Mouse (Mus musculus): ENCODE measurements around the gene Ctxn2.
"Not testable (repeated sequence)": the region's sequence is repeated elsewhere in the genome, so short reads cannot be mapped to it uniquely, and the experiment has no call there.

The Ctxn2 gene

DNA sequence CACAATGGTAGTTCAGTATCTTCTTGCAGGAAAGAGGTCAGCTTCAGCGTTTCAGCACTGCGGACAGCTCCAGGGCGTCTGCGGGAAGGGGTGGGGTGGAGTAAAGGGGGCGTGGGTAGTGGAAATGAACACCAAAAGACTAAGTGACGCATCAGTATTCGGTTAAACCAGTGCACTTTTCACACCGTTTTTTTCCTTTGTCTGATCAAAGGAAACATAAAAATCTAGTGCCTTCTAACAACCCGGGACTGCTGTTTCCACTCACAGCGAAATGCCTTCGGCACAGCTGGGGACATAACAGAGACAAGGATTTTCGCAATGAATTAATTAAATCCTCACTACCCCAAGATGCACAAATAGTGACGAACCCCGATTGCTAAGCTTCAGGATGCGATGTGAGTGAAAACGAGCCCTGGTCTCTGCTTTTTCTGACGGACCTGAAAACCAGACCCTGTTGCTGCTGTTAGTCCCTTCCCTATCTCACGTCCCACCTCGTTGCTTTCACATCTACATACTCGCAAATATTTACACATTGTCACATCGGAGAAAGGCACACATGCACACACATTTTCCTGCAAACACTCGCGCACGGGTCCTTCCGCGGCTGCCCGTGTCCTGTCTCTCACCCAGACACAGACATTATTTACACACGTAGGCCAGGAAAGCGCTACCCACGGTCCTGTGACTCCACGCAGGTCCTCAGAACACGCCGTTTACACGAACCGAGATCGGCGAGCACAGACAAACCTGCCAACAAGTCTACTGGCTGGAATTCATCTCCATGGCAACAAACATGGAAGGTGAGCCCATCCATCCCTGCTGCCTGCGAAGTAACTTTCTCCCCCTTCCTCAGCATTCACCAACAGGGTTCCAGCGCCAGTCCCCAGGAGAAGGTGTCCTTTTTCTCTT, at the start of gene Ctxn2:
Gene Ctxn2 (plus strand): TSS at position 790 of the 909 bp plus-strand sequence.
- DNase-seq = peak; percentile 50

DNA sequence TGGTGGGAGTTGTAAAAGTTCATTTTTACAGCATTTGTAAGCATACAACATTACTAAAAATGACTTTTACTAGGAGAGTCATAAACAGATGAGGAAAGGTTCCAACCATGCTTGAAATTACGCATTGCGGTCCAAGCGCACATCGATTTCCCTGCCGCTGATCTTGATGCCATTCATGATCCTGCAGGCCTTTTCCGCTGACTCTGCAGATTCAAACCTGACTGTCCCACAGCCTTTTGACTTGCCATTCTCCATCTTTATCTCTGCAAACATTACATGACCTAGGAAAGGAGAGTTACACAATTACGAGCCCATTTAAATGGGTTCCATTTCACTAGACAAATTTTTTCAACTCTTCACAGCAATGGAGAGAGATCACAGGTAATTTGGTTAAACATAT, 47.7 kb upstream of the Ctxn2 start:
- no peak for DNase-seq

DNA sequence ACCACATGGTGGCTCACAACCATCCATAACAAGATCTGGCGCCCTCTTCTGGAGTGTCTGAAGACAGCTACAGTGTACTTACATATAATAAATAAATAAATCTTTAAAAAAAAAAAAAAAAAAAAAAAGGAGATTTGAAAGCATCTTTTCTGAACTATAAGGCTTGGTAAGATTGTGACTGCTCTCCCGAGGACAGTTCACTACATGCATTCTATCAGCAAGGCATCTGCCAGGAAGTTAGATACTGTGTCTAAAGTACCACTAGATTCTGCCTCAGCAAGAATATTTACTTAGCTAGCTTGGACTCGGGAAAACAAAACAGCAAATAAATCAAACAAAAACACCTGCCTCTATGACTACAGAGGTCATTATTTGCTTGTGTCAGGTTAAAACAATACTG, 44.4 kb upstream of the Ctxn2 start:
- not testable (repeated sequence) for DNase-seq

DNA sequence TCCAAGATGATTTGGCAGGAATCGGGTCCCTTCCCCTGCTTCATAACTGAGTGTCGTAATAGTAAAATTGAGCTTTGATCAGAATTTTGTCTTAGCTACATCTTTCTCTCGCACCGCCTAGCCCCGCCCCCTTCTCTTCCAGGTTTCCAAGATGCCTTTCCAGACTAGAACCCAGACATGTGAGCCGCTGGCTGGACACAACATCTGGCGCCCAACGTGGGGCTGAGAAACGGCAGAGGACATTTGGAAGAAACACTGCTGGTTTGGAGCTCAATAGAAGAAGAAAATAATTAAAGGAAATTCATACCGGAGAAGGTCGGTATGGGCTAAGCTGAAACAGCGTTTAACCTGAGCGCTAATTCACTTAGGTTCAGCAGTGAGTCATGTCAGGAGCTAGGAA, 32.0 kb upstream of the Ctxn2 start:
- not testable (repeated sequence) for DNase-seq

DNA sequence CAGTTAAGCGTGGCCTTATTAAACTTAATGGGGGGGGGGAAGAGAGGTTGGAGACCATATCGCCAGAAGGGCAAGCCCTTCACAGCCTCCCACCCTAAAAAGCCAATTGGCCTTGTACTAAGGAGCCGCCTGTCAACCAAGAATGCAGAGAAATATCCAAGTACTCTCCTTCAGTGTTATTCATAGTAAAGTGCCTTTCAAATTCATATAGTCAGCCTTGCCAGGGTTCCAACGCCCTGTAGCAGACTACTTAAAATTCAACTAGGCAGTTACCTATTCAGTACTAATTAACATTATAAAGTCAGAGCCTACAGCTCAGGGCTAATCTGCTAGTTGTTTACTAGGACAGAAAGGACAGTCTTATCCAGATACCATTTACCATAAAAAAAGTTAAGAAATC, 30.0 kb upstream of the Ctxn2 start:
- not testable (repeated sequence) for DNase-seq

DNA sequence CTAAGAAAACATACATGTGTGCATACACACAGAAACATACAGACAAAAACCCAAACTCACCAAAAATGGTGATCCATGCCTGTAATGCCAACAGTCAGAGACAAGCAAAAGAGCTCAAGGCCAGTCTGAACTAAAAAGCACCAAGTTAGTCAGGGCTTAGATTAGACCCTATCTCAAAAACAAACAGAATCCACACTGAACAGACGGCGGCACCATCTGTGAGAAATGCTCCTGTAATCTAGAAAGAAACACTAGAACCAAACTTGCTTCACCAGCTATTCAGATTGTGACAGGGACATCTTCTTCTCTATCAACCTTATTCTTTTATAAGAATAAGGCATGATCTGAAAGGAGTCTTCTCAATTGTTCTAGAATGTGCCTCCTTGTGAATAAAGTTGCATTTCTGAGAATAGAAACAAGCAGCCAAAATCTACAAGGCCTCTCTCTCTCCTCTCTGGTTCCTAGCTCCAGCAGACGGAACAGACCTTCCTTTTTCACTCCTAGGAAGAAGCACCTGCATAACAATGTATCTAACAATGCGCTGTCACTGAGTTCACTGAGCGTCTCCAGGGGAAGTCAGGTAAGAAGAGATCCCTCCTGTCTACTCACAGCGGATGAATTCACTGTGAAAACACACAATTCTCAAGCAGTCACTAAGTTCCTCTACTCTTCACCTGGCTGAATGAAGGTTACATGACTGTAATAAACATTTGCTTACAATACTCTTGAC, 16.9 kb upstream of the Ctxn2 start:
- DNase-seq = peak; percentile 66

DNA sequence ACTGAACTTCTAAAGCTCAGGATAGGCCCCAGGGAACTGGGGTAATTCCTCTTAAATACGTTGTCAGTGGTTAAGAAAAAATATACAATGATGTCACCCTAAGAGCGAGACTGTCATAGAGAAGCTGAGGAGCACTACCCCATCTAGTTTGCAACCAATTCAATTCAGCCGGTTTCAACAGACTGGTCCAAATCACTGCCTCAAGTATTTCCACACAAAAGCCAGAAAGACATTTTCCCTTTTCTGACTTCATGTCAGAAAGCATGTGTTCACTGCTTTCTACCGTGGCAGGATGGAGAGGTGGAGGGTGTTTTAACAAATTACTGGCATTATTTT, 14.2 kb upstream of the Ctxn2 start:
- DNase-seq = no peak

DNA sequence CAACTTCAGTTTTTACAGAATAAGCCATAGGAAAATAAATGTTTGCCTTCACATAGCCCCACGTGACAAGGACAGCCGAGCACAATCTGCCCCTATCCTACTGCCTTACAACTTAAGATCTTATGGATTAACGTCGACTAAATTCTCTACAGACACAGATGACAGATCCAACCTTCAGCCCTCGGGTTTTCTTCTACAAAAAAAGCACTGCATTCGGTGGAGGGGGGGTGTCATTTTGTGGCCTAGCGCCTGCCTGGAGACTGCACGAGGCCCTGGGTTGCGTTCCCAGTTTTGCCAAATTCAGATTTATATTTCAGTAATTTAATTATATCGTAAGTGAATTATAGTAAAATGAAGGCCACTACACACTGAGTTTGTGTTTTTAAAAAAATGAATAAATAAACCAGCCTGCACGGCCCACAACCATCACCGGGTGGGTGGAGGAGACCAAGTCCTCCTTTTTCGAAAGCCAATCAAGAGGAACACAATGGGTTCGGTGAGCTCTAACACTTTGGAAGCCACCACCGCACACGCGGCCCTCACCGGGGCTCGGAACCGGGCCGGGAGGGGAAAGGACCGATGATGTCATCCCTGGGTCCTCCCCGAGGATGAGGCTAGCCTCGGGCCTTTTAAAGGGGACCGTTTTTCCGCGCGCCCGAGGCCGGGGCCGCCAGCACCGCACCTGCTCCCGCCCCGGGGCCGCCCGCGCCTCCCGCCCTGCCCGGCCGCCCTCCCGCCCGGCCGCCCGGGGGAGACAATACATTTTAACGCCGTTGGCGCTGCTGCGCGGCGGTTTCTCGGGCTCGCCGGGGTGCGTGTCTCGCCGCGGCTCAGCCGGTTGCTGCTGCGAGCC, 13.6 kb upstream of the Ctxn2 start:
- DNase-seq = peak; percentile 40

DNA sequence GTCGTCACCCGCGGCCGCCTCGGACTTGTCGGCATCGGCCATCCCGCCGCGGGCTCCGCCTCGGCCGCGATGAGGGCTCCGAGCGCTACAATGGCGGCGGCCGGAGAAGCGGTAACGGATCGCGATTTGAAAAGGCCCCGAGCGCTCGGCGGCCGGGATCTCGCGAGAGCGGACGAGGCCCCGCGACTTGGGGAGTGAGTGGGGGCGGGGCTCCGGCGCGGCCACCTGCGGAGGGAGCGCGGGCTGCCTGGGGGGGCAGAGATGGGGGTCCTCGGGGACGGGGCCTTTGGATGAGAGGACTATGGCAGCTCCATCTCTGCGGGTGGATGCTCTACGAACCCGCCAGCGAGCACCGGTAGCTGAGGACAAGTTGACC, 13.0 kb upstream of the Ctxn2 start, which contains the start of gene Myef2:
Gene Myef2 (minus strand): TSS at position 185 of the 376 bp plus-strand sequence.
- DNase-seq = peak; percentile 57

DNA sequence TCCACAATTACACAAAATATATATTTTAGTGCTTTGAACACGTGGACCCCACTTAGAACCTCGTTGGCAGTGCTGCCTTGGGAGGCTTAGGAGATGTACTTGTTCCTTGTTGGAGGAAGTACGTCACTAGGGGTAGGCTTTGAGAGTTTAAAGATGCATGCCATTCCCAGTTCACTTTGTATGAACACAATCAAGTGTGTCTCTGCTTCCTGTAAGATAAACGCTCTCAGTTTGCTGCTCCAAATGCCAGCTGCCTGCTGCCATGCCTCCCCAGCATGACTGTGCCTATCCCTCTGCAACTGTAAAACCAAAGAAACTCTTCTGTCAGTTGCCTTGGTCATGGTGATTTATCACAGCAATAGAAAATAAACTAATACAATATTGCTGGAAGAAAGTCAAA, 10.7 kb upstream of the Ctxn2 start:
- no peak for DNase-seq

DNA sequence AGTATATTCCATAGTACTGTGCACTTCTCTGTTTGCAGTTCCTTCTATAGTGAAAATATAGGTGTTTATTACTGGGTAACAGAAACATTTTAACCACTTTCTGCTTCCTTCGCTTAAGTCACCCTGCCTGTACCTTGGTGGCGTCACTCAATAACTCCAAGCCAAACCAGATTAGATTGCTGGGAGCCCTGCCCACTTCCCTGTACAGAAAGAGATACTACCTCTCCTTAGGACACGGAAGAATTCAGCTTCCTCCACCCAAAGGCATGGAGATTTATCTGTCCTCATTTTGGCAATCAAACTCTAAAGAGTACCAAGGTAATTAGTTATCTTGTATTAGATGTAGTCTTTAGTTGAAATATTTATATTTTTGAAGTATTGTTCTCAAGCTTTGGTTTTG, 9.7 kb upstream of the Ctxn2 start:
- no peak for DNase-seq

DNA sequence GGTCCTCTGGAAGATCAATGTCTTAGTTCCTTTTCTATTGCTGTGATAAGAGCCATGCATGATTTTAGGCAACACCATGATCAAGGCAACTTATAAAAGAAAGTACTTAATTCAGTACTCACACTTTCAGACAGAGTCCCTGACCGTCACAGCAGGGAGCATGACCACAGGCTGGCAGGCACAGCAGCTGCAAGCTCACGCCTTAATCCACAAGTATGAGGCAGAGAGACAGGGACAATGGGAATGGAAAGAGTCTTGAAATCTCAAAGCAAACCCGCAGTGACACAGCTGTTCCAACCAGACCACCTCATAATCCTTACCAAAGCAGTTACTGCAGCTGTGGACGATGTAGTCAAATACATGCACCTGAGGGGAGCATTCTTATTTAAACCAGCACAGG, 2.4 kb upstream of the Ctxn2 start:
- DNase-seq = no peak

DNA sequence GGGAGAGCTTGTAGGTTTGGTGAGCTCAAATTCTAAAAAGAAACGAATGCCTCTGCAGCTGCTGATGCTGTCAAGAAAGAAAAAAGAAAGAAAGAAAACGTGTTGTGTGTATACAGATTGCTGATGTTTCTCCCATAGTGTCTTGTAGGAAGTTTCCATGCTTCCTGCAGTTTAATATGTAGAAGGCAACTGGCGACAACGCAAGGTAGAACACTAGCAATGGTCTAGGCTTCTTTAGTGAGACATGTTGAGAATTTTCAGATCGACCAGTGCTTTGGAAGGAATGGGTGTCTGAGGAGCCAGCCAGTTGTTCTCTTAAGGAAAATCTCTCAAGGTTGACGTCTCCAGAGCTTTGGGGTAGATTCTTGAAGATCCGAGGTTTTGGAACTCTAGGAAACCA, 354 bp downstream of the Ctxn2 start:
- no peak for DNase-seq

DNA sequence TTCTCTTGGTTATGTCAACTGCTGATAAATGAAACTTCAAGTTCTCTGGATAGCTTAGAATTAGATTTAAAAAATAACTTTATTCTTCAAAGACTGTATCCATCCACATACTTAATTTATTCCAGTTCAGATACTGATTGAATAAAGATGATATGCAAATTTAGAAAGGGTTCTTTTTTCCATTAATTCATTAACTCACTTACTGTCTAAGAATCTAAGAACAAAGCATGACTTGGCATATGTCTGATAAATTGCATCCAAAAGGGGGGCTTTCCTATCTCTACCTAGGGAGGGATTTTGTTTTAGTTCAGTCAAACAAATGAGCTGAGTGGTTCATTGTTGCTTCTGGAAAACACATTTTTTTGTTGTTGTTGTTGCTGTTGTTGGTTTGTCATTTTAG, 5.8 kb downstream of the Ctxn2 start:
- no peak for DNase-seq

DNA sequence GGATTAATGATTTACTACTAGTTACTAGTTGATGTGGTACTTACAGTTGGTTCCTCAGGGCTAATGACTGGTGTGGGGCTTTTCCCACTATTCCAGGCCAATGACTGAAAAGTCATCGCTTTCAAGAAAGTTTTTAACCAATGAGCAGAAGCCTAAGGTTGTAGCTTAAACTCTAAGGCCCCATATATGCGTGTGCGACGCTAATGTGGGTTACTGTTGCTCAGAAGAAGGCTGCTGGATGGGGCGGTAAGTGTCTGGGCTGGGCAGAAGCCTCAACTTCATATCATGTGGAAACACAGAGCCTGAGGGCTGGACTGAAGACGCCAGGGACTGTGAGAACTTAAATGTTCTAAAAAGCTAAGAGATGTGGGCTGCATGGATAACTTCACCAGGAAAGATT, 15.9 kb downstream of the Ctxn2 start, which contains the start of gene Slc12a1:
Gene Slc12a1 (plus strand): TSS at position 118 of the 400 bp plus-strand sequence.
- DNase-seq = no peak

DNA sequence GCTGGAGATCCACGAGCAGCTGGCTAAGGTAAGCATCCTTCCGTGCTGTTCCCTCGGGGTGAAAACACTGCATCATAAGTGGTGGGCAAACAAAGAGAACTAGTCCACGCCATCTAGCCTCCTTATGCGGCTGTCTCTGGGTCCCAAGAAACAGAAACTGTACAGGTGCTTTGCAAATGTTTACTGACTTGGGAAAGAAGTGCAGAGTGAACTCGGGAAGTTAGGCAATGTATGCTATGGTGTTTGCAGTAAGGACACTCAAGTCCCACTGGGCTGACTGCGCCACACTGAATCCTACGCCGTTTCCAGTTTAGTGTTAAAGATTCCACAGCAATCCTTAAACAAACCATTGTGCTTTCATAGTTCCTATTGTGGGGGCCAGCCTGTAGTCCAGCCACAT, 17.8 kb downstream of the Ctxn2 start:
- DNase-seq = no peak

DNA sequence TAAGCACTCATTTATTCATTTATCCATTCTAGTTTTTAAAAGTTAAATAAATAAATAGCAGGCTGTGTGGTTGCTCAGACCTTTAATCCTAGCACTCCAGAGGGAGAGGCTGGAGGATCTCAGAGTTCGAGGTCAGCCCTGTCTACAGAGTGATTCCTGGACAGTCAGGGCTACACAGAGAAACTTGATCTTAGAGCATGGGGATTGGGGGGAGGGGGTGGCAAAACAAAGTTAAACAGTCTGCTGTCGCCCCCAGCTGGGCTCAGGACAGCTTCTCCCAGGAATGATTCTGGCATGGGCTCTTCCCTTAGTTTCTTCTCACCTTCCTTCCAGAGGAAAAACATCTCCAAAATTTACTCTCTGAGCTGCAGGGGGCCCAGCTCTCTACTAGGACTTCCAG, 19.0 kb downstream of the Ctxn2 start:
- no peak for DNase-seq

DNA sequence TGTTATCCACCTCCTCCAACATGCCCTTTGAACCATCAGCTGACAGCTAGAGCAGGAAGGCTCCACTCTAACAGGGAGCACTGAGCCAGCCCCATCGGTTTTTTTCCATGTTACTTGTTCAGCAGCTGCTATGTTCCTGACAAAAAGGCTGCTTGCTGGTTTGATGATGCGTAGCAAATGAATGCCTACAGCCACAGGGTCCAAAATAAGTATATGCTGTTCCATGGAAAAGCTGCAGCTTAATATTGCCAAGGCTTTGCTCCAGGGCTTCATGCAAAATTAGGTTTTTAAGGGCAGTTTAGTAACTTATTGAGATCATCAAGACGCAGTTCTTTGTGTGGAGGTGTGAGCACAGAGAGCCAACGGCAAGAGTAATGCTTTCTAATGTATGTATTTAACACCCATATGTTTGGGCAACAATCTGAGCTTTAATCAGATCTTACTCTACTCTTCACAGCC, 25.5 kb downstream of the Ctxn2 start:
- no peak for DNase-seq

DNA sequence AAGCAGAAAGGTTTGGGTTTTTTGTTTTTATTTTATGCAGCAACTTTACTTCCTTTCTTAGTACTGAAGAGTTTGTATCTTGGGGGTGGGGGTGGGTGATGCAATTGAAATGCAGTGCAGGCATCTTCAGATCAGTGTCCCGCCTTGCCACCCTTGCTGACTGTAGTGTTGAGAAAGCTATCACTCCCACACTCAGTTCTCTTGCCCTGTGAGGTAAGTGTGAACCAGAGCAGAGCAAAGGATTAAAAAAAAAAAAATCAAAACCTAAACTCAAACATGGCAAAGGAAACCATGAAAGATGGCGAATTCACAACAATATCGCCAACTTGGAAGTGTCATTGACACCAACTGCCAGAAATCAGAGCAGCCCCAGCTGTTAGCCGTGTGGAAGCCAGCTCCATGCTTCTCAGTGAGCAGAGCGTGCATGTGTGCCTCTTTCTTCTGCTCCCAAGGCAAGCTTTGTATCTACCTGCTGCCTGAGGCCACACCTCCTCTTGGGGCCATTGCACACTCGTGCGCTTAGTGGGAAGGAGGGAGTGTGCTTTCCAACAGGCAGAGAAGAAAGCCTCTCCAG, 41.8 kb downstream of the Ctxn2 start:
- DNase-seq = peak; percentile 43

DNA sequence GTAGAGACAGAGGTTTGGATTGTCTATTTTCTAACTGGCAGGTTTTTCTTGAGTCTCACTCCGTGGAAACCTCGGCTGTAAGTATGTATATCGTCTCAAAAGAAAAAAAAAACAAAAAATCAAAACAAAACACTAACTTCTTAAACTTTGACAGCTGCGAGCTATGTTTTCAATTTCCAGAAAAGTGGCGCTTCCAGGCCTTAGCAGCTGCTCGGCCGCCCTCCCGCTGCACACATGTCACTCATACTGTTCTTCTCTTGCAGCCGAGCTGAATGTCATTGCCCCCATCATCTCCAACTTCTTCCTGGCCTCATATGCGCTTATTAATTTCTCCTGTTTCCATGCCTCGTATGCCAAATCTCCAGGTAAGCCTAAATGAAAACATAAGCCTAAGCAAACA, 51.4 kb downstream of the Ctxn2 start:
- no peak for DNase-seq

DNA sequence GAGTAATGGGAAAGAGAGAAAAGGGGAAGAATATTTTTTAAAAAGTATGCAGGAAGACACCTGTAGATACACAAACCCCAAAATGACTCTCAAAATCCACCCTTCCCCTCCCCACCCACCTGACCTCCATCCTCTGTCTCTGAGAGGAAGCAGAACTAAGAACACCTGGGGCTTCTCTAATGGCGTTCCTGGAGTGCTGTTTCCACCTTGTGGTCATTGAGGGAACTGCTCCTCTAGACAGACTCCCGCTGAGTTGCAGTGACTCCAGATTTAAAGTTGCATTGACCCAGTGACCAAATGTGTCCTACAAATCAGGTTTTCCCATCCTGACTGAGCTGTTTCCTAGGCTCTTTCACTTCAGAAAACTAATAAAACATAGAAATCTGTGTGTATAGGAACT, 52.7 kb downstream of the Ctxn2 start:
- peak; percentile 31 for DNase-seq

DNA sequence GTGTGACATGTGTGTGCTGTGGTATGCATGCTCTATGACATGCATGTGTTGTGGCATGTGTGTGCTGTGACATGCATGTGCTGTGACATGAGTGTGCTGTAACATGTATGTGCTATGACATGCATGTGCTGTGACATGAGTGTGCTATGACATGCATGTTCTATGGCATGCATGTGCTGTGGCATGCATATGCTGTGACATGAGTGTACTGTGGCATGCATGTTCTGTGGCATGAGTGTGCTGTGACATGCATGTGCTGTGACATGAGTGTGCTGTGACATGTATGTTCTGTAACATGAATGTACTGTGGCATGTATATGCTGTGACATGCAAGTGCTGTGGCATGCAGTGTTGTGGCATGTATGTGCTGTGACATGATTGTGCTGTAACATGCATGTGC, 56.4 kb downstream of the Ctxn2 start:
- DNase-seq = no peak

DNA sequence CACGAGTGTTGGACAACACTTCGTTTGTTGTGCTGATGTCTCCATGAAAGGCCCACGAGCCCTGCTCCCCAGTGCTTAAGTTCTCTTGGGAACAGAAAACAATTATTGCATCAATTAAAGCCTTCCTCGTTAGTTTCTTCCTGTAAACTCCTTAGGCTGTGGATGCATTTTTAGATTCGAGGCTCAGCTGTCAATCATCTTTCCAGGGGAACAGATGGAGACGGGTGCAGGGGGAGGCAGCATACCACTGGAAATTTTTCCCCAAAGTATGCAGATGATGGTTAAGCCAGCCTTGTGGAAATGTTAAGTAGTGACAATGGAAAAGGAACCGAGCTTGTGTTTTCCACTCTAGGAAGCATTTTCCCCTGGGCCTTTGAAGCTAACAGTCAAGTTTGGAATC, 60.3 kb downstream of the Ctxn2 start:
- DNase-seq = peak; percentile 17
